Mouse (Mus musculus): ENCODE results near the gene Twsg1. TPM values are rescaled to one million over a fixed set of nuclear protein-coding genes. Genes with fewer than 3 reads are reported as not detected.

Gene Twsg1
- polyA plus RNA-seq, 1 experiment from 2014 or later: 74.4 TPM

DNA sequence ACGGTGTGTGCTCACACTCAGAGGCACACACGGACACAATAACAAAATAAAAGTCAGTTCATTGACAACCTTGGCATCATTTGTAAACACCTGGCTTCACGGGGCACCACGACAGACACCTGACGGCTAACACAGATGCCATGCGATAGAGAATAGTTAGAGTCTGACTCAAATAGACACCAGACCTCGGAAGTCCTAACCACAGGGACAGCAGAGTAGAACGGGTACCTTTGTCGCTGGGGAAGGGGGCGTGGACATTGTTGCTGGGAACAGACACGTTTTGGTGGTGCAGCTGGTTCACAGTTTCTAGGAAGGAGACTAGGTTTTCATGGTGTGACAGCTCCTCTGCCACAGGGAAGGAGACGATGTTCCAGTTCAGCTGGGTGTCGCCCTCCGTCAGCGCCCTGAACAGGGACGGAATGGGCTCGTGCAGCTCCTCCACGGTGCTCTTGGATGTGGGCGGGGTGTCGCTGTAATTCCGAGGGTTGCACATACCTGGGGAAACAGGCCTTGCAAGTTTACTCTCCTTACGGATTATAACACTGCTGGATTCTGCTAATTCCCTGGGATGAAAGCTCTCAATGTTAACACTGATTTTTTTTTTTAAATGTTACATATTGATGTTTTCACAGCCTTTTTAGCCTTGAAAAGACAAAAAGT lies 21.6 kb downstream of the Twsg1 start:
- no peak overlapping the region for H3K4me3 ChIP-seq
- H3K4me1 ChIP-seq: peaks cover 6% of the 10 kb centered on the region; the same call in 1 of the 2 replicates
- WGBS: 86% methylated on average over 22 of the region's 22 CpGs
- no peaks in the 10 kb centered on the region for H3K27me3 ChIP-seq (ENCODE audit: insufficient read depth, poor library complexity, severe bottlenecking)
- H3K27ac ChIP-seq: no peak overlapping the region
- DNase-seq (ENCODE audit: low spot score): no peak
- H3K36me3 ChIP-seq: peaks cover 58% of the 10 kb centered on the region
- no peaks in the 10 kb centered on the region for H3K9me3 ChIP-seq

DNA sequence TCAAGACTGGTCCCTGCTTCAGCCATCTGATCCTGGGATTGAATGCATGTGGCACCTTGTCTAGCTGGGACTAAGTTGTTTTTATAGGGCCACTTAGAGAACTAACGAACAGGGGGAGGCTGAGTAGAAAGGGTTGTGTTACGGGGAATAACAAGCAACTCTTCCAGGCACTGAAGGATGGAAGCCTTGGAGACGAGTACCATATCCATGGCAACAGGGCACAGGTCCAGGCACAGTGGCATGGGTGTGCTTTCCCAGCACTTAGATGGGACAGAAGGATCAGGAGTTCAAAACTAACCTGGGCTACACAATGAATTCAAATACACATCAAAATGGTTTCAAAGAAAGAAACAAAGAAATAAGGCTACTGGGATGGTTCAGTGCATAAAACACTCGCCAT lies 23.9 kb downstream of the Twsg1 start:
- Histone ChIP-seq H3K36me3 (peaks cover 51% of the 10 kb centered on the region), H3K4me3 (no peak overlapping the region), H3K4me1 (peaks cover 6% of the 10 kb centered on the region; the same call in 1 of the 2 replicates), H3K27me3 (ENCODE audit: insufficient read depth, poor library complexity, severe bottlenecking) (no peaks in the 10 kb centered on the region), H3K27ac (no peak overlapping the region), H3K9me3 (no peaks in the 10 kb centered on the region)
- WGBS: 87% methylated on average over 4 of the region's 4 CpGs
- no peak for DNase-seq (ENCODE audit: low spot score)

GRCm38 (mm10) chr17:65924218-65924617 lies 26.8 kb downstream of the Twsg1 start:
- Histone ChIP-seq H3K4me1 (peaks cover 2% of the 10 kb centered on the region; the same call in 1 of the 2 replicates), H3K4me3 (no peak overlapping the region), H3K9me3 (no peaks in the 10 kb centered on the region), H3K36me3 (peaks cover 58% of the 10 kb centered on the region), H3K27me3 (ENCODE audit: insufficient read depth, poor library complexity, severe bottlenecking) (no peaks in the 10 kb centered on the region), H3K27ac (no peak overlapping the region)
- WGBS: 66% methylated on average over 5 of the region's 5 CpGs
- no peak for DNase-seq (ENCODE audit: low spot score)

DNA sequence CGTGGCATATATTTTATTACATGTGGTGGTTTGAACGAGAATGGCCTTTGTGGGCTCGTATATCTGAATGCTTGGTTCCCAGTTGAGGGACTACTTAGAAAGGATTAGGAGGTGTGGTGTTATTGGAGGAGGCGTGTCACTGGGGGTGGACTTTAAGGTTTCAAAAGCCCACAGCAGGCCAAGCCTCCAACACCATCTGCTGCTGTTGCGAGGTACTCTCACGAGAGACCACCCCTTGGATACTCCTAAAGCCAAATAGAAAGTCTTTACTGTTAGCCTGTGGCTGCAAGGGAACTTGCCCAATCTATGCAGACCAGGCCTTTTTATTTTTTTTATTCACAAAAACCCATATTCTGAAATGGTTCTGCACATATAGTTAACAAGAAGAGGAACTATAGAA lies 29.1 kb downstream of the Twsg1 start:
- Histone ChIP-seq H3K36me3 (peaks cover 52% of the 10 kb centered on the region), H3K4me1 (peaks cover 6% of the 10 kb centered on the region; the same call in 1 of the 2 replicates)
- 81% methylated on average over 6 of the region's 6 CpGs for WGBS

GRCm38 (mm10) chr17:65919235-65919634 lies 31.8 kb downstream of the Twsg1 start:
- Histone ChIP-seq H3K9me3 (no peaks in the 10 kb centered on the region), H3K4me3 (no peak overlapping the region), H3K36me3 (peaks cover 32% of the 10 kb centered on the region), H3K27ac (no peak overlapping the region), H3K27me3 (ENCODE audit: insufficient read depth, poor library complexity, severe bottlenecking) (no peaks in the 10 kb centered on the region), H3K4me1 (peaks cover 7% of the 10 kb centered on the region; the same call in 1 of the 2 replicates)
- WGBS: 58% methylated on average over 3 of the region's 3 CpGs
- no peak for DNase-seq (ENCODE audit: low spot score)

More for the DNA sequence above, 29.1 kb downstream of the Twsg1 start:
- no peak overlapping the region for H3K4me3 ChIP-seq
- H3K9me3 ChIP-seq: no peaks in the 10 kb centered on the region
- H3K27ac ChIP-seq: no peak overlapping the region
- no peak for DNase-seq (ENCODE audit: low spot score)
- no peaks in the 10 kb centered on the region for H3K27me3 ChIP-seq (ENCODE audit: insufficient read depth, poor library complexity, severe bottlenecking)

DNA sequence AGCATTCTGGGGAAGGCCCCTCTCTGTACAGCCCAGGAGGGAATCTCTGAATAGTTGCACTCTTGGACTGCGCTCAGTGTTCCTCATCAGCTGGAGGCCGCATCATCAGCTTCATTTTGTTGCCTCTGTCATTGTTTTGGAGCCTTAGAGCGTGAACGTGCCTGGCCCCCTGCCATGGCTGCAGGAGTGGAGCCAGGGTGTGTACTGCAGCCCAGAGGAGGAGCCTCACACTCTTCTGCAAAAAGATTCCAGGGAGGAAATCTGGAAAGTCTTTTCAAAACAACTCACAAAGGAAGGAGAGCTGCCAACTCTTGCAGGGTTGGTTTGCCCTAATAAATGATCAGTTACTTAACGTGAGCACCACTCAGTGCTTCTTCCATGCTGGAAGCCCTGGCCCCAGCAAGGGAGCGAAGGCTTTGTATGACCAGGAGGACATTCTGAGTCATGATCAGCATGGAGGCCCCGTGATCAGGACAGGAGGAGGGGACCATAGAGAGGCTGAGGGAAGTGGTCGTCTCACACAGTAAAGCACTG lies 34.8 kb downstream of the Twsg1 start:
- Histone ChIP-seq H3K4me1 (peaks cover 9% of the 10 kb centered on the region; the same call in 1 of the 2 replicates), H3K4me3 (no peak overlapping the region), H3K27me3 (ENCODE audit: insufficient read depth, poor library complexity, severe bottlenecking) (no peaks in the 10 kb centered on the region), H3K9me3 (no peaks in the 10 kb centered on the region), H3K36me3 (peaks cover 17% of the 10 kb centered on the region), H3K27ac (peak overlapping the region; percentile 70)
- WGBS: 58% methylated on average over 8 of the region's 8 CpGs
- DNase-seq (ENCODE audit: low spot score): no peak

DNA sequence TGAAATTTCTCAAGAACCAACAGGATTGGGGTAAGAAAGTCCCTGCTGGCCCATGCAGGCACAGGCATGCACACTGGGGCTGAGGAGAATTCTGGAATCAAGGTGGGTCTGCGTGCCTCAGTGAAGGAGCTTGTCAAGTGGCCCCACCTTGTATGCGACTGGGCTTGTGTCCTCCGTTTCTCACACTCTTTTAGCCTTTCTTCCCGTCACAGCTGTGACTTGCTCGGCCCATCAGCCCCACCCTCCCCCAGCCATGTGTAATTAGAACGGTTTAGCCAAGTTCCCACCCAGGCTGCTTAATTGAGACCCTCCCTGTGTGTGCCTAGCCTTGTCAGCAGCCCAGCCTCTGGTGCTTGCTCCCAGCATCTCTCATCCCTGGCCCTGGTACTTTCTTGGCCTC lies 36.9 kb downstream of the Twsg1 start:
- Histone ChIP-seq H3K27ac (no peak overlapping the region), H3K4me3 (no peak overlapping the region), H3K36me3 (peaks cover 7% of the 10 kb centered on the region; the same call in 1 of the 2 replicates), H3K27me3 (ENCODE audit: insufficient read depth, poor library complexity, severe bottlenecking) (no peaks in the 10 kb centered on the region), H3K4me1 (peaks cover 5% of the 10 kb centered on the region; the same call in 1 of the 2 replicates), H3K9me3 (no peaks in the 10 kb centered on the region)
- DNase-seq (ENCODE audit: low spot score): no peak
- WGBS: 63% methylated on average over 6 of the region's 6 CpGs

DNA sequence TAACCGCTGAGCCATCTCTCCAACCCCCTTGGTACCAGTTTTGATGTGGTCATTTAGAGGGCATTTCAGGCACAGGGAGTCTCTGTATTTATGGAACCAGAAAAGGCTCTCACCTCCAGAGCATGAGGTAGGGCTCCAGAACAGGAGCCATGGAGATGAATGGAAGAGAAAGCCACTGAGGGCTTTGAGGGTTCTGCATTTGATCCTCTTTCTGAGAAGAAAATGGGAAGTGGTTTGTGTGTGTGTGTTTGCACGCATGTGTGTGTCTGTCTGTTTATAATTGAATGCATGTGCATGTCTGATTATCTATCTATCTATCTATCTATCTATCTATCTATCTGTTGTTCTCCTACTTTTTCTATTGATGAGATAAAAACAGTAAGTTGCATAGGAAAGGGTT lies 38.8 kb downstream of the Twsg1 start:
- Histone ChIP-seq H3K4me3 (no peak overlapping the region), H3K27ac (no peak overlapping the region), H3K27me3 (ENCODE audit: insufficient read depth, poor library complexity, severe bottlenecking) (no peaks in the 10 kb centered on the region), H3K4me1 (peaks cover 6% of the 10 kb centered on the region), H3K36me3 (0 out of 2 replicates have a peak, but pooled peaks cover 3% of the 10 kb centered on the region), H3K9me3 (no peaks in the 10 kb centered on the region)
- no peak for DNase-seq (ENCODE audit: low spot score)
- WGBS: 90% methylated on average over 2 of the region's 2 CpGs

GRCm38 (mm10) chr17:65911285-65912069 lies 39.5 kb downstream of the Twsg1 start:
- Histone ChIP-seq H3K27ac (no peak overlapping the region), H3K4me1 (peaks cover 13% of the 10 kb centered on the region), H3K4me3 (no peak overlapping the region), H3K27me3 (ENCODE audit: insufficient read depth, poor library complexity, severe bottlenecking) (no peaks in the 10 kb centered on the region), H3K36me3 (0 out of 2 replicates have a peak, but pooled peaks cover 3% of the 10 kb centered on the region), H3K9me3 (no peaks in the 10 kb centered on the region)
- WGBS: 80% methylated on average over 15 of the region's 15 CpGs
- no peak for DNase-seq (ENCODE audit: low spot score)

DNA sequence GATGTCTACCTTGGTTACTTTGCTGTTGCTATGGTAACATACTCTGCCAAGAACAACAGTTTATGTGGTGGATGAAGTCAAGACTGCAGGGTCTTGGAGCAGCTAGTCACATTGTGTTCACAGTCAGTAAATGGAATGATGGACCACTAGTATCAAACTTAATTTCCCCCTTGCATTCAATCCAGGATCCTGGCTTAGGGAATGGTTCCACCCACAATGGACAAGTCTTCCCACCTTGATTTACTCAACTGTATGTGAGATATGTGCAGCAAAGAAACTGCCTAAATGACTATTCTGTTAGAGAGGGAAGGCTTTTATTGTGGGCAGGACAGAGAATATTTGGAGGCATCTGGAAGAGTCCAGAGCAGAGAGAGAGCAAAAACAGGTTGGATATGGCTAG lies 42.8 kb downstream of the Twsg1 start:
- Histone ChIP-seq H3K4me1 (peaks cover 14% of the 10 kb centered on the region), H3K27me3 (ENCODE audit: insufficient read depth, poor library complexity, severe bottlenecking) (no peaks in the 10 kb centered on the region), H3K27ac (no peak overlapping the region), H3K4me3 (no peak overlapping the region), H3K36me3 (peaks cover 5% of the 10 kb centered on the region; the same call in 1 of the 2 replicates), H3K9me3 (no peaks in the 10 kb centered on the region)
- no peak for DNase-seq (ENCODE audit: low spot score)

GRCm38 (mm10) chr17:65906895-65907401 lies 44.1 kb downstream of the Twsg1 start:
- Histone ChIP-seq H3K27ac (peak overlapping the region; percentile 69), H3K4me3 (peak overlapping the region; percentile 2; the same call in 1 of the 2 replicates), H3K4me1 (peaks cover 14% of the 10 kb centered on the region), H3K27me3 (ENCODE audit: insufficient read depth, poor library complexity, severe bottlenecking) (no peaks in the 10 kb centered on the region), H3K36me3 (peaks cover 5% of the 10 kb centered on the region; the same call in 1 of the 2 replicates), H3K9me3 (no peaks in the 10 kb centered on the region)
- 50% methylated on average over 11 of the region's 11 CpGs for WGBS
- DNase-seq (ENCODE audit: low spot score): no peak

GRCm38 (mm10) chr17:65906313-65906894 lies 44.6 kb downstream of the Twsg1 start:
- Histone ChIP-seq H3K9me3 (no peaks in the 10 kb centered on the region), H3K27me3 (ENCODE audit: insufficient read depth, poor library complexity, severe bottlenecking) (no peaks in the 10 kb centered on the region), H3K4me3 (no peak overlapping the region), H3K27ac (peak overlapping the region; percentile 69), H3K4me1 (peaks cover 14% of the 10 kb centered on the region), H3K36me3 (peaks cover 5% of the 10 kb centered on the region; the same call in 1 of the 2 replicates)
- 29% methylated on average over 11 of the region's 12 CpGs for WGBS
- no peak for DNase-seq (ENCODE audit: low spot score)
